Mouse (Mus musculus) embryonic facial prominence, embryonic 12.5 days (tissue): ENCODE measurements at regions not wholly inside any gene's neighbourhood (a gene's known extent, or its start where the extent isn't known, plus 50 kb on each side); places are given as distances from the start of the nearest gene placed in this dataset.

Experiments used
- ATAC-seq: fragments of 200-750 bp; cut with Nextera tagmentation; 2 replicates; pipeline ENCODE4 v1.8.0; 2017; ENCODE audit not compliant: insufficient number of reproducible peaks, insufficient read depth, low FRiP score, low TSS enrichment
- H3K27ac ChIP-seq: fragments of 300-500 bp; sonication (generic); 2 replicates; pipeline ENCODE4 v1.5.1; 2016; ENCODE audit warnings: mild to moderate bottlenecking
- H3K27me3 ChIP-seq: fragments of 300-500 bp; sonication (generic); 2 replicates; pipeline ENCODE4 v1.6.1; 2016; ENCODE audit warnings: mild to moderate bottlenecking, moderate library complexity
- H3K36me3 ChIP-seq: fragments of 300-500 bp; sonication (generic); 2 replicates; pipeline ENCODE4 v1.6.1; 2016; ENCODE audit warnings: mild to moderate bottlenecking
- H3K4me1 ChIP-seq: fragments of 300-500 bp; sonication (generic); 2 replicates; pipeline ENCODE4 v1.6.1; 2016
- H3K4me2 ChIP-seq: fragments of 300-500 bp; sonication (generic); replicated peaks from 2 replicates; pipeline ENCODE4 v1.6.1; 2016; ENCODE audit warnings: mild to moderate bottlenecking, moderate library complexity
- H3K4me3 ChIP-seq: fragments of 300-500 bp; sonication (generic); 2 replicates; pipeline ENCODE4 v1.5.1; 2016; ENCODE audit warnings: mild to moderate bottlenecking
- H3K9ac ChIP-seq: fragments of 300-500 bp; sonication (generic); 2 replicates; pipeline ENCODE4 v1.6.1; 2016; ENCODE audit warnings: mild to moderate bottlenecking, moderate library complexity
- H3K9me3 ChIP-seq: fragments of 300-500 bp; sonication (generic); 2 replicates; pipeline ENCODE4 v1.6.1; 2016; ENCODE audit warnings: mild to moderate bottlenecking, moderate library complexity
- WGBS: fragments of 180-500 bp; shearing (Covaris S2); methylation state at CpG from one replicate; pipeline ENCODE4 v1.1.7; 2016; 5-methylcytosine and 5-hydroxymethylcytosine counted together

GRCm38 (mm10) chr12:27470346-27470745 lies 128.0 kb upstream of the Sox11 start:
- Histone ChIP-seq H3K27ac (peak overlapping the region; percentile 41), H3K4me3 (no peak overlapping the region)

GRCm38 (mm10) chr12:27468782-27469181 lies 126.4 kb upstream of the Sox11 start:
- H3K9ac ChIP-seq, result no peak overlapping the region
- H3K36me3 ChIP-seq, result no peaks in the 10 kb centered on the region
- no peak overlapping the region for H3K27ac ChIP-seq
- no peaks in the 10 kb centered on the region for H3K27me3 ChIP-seq
- no peak overlapping the region for H3K4me2 ChIP-seq
- no peak overlapping the region for H3K4me3 ChIP-seq
- H3K4me1 ChIP-seq, result peaks cover 42% of the 10 kb centered on the region
- H3K9me3 ChIP-seq, result no peaks in the 10 kb centered on the region
- whole genome bisulfite sequencing, result 47% methylated on average over 1 of the region's 1 CpGs
- ATAC-seq, result no peak

More at GRCm38 (mm10) chr12:27470346-27470745, 128.0 kb upstream of the Sox11 start:
- H3K4me1 ChIP-seq, result peaks cover 44% of the 10 kb centered on the region
- no peak for ATAC-seq
- no peaks in the 10 kb centered on the region for H3K27me3 ChIP-seq
- H3K9ac ChIP-seq, result no peak overlapping the region
- H3K9me3 ChIP-seq, result no peaks in the 10 kb centered on the region
- no peaks in the 10 kb centered on the region for H3K36me3 ChIP-seq
- no peak overlapping the region for H3K4me2 ChIP-seq

- peaks cover 42% of the 10 kb centered on the region for H3K4me1 ChIP-seq
These were observed 125.8 kb upstream of the Sox11 start for GRCm38 (mm10) chr12:27468141-27468540.

GRCm38 (mm10) chr12:27465499-27466150 lies 123.3 kb upstream of the Sox11 start:
- H3K9me3 ChIP-seq, result no peaks in the 10 kb centered on the region
- peak; percentile 83; the same call in 1 of the 2 replicates for ATAC-seq
- WGBS, result 16% methylated on average over 3 of the region's 3 CpGs
- no peaks in the 10 kb centered on the region for H3K27me3 ChIP-seq
- no peaks in the 10 kb centered on the region for H3K36me3 ChIP-seq
- H3K9ac ChIP-seq, result no peak overlapping the region
- no peak overlapping the region for H3K4me3 ChIP-seq
- H3K4me2 ChIP-seq, result no peak overlapping the region; the same call in 1 of the 2 replicates
- peaks cover 27% of the 10 kb centered on the region for H3K4me1 ChIP-seq
- peak overlapping the region; percentile 71 for H3K27ac ChIP-seq

More at GRCm38 (mm10) chr12:27468141-27468540, 125.8 kb upstream of the Sox11 start:
- H3K36me3 ChIP-seq, result no peaks in the 10 kb centered on the region
- H3K4me2 ChIP-seq, result no peak overlapping the region
- no peak for ATAC-seq
- no peak overlapping the region for H3K9ac ChIP-seq
- no peak overlapping the region for H3K27ac ChIP-seq
- no peak overlapping the region for H3K4me3 ChIP-seq
- 91% methylated on average over 3 of the region's 3 CpGs for WGBS
- no peaks in the 10 kb centered on the region for H3K27me3 ChIP-seq
- H3K9me3 ChIP-seq, result no peaks in the 10 kb centered on the region

- Histone ChIP-seq H3K9me3 (peaks cover 6% of the 10 kb centered on the region; the same call in 1 of the 2 replicates), H3K4me3 (no peak overlapping the region), H3K27ac (no peak overlapping the region)
These were observed 116.3 kb upstream of the Sox11 start for GRCm38 (mm10) chr12:27458674-27459073.

GRCm38 (mm10) chr12:27437661-27438345 lies 95.4 kb upstream of the Sox11 start:
- no peaks in the 10 kb centered on the region for H3K9me3 ChIP-seq
- no peak for ATAC-seq
- H3K36me3 ChIP-seq, result no peaks in the 10 kb centered on the region
- WGBS, result 64% methylated on average over 6 of the region's 6 CpGs
- 0 out of 2 replicates have a peak, but pooled peaks cover 5% of the 10 kb centered on the region for H3K4me1 ChIP-seq
- H3K4me3 ChIP-seq, result no peak overlapping the region
- H3K27me3 ChIP-seq, result no peaks in the 10 kb centered on the region
- no peak overlapping the region for H3K27ac ChIP-seq
- no peak overlapping the region for H3K9ac ChIP-seq
- no peak overlapping the region for H3K4me2 ChIP-seq

More at GRCm38 (mm10) chr12:27458674-27459073, 116.3 kb upstream of the Sox11 start:
- WGBS, result 73% methylated on average over 4 of the region's 4 CpGs
- no peaks in the 10 kb centered on the region for H3K36me3 ChIP-seq
- no peaks in the 10 kb centered on the region for H3K27me3 ChIP-seq
- H3K4me2 ChIP-seq, result no peak overlapping the region
- no peaks in the 10 kb centered on the region for H3K4me1 ChIP-seq
- H3K9ac ChIP-seq, result no peak overlapping the region
- ATAC-seq, result no peak

GRCm38 (mm10) chr12:27431338-27431737 lies 89.0 kb upstream of the Sox11 start:
- Histone ChIP-seq H3K9ac (no peak overlapping the region), H3K4me1 (no peaks in the 10 kb centered on the region), H3K27me3 (no peaks in the 10 kb centered on the region), H3K27ac (no peak overlapping the region), H3K4me3 (no peak overlapping the region), H3K9me3 (no peaks in the 10 kb centered on the region), H3K36me3 (no peaks in the 10 kb centered on the region), H3K4me2 (no peak overlapping the region)
- WGBS, result 67% methylated on average over 2 of the region's 2 CpGs
- no peak for ATAC-seq

- Histone ChIP-seq H3K9me3 (no peaks in the 10 kb centered on the region), H3K27me3 (no peaks in the 10 kb centered on the region), H3K36me3 (no peaks in the 10 kb centered on the region), H3K27ac (no peak overlapping the region), H3K4me3 (no peak overlapping the region), H3K4me1 (no peaks in the 10 kb centered on the region), H3K4me2 (no peak overlapping the region), H3K9ac (no peak overlapping the region)
- 82% methylated on average over 8 of the region's 8 CpGs for WGBS
- ATAC-seq, result no peak
These were observed 75.1 kb upstream of the Sox11 start for GRCm38 (mm10) chr12:27417387-27418009.

GRCm38 (mm10) chr12:27410555-27410954 lies 68.2 kb upstream of the Sox11 start:
- ATAC-seq, result no peak
- Histone ChIP-seq H3K36me3 (no peaks in the 10 kb centered on the region), H3K4me1 (peaks cover 8% of the 10 kb centered on the region; the same call in 1 of the 2 replicates), H3K4me2 (no peak overlapping the region), H3K4me3 (no peak overlapping the region), H3K27ac (no peak overlapping the region), H3K9ac (no peak overlapping the region), H3K27me3 (no peaks in the 10 kb centered on the region), H3K9me3 (no peaks in the 10 kb centered on the region)
- 22% methylated on average over 4 of the region's 4 CpGs for WGBS

- no peak overlapping the region for H3K4me2 ChIP-seq
- WGBS, result 71% methylated on average over 4 of the region's 4 CpGs
- H3K9me3 ChIP-seq, result no peaks in the 10 kb centered on the region
- H3K27me3 ChIP-seq, result no peaks in the 10 kb centered on the region
- no peaks in the 10 kb centered on the region for H3K36me3 ChIP-seq
- H3K4me1 ChIP-seq, result peaks cover 8% of the 10 kb centered on the region; the same call in 1 of the 2 replicates
- no peak overlapping the region for H3K9ac ChIP-seq
- no peak overlapping the region for H3K4me3 ChIP-seq
- no peak overlapping the region for H3K27ac ChIP-seq
- ATAC-seq, result no peak
These were observed 66.1 kb upstream of the Sox11 start for GRCm38 (mm10) chr12:27408440-27408839.

- Histone ChIP-seq H3K27ac (0 out of 2 replicates have a peak overlapping the region, but pooled peaks have one; percentile 17), H3K27me3 (no peaks in the 10 kb centered on the region), H3K36me3 (no peaks in the 10 kb centered on the region), H3K9ac (no peak overlapping the region), H3K9me3 (no peaks in the 10 kb centered on the region), H3K4me3 (no peak overlapping the region), H3K4me1 (no peaks in the 10 kb centered on the region), H3K4me2 (no peak overlapping the region)
- 67% methylated on average over 5 of the region's 5 CpGs for WGBS
- ATAC-seq, result no peak
These were observed 57.0 kb upstream of the Sox11 start for GRCm38 (mm10) chr12:27399392-27399791.
